Mouse (Mus musculus): ENCODE results near the gene Ripor3.

- TF ChIP-seq TAL1 (IDR thresholded peaks at IDR 0.05; ENCODE audit: low read length), result no peak
- no peak for TF ChIP-seq GATA1 (IDR thresholded peaks at IDR 0.05; ENCODE audit: low read length)
Measured at GRCm38 (mm10) chr2:167949250-167949649, 61.2 kb downstream of the Ripor3 start.

Data from erythroblast, embryonic 14.5 days (primary cell).